Mouse (Mus musculus) mesoderm, embryonic 11.5 days (tissue): ENCODE data around the gene Ryk.

Experiments
- DNase-seq: peaks from one replicate; pipeline ENCODE4 v3.0.0-alpha.2; 2012; ENCODE audit warnings: low read depth, low spot score

Ryk gene

GRCm38 (mm10) chr9:102834742-102835591 is at the start of gene Ryk:
Ryk (plus strand) TSS chr9:102834917.
- peak; percentile 89 for DNase-seq

- no peak for DNase-seq
Observed at GRCm38 (mm10) chr9:102789491-102789890, 45.2 kb upstream of the Ryk start.

- DNase-seq: no peak
Observed at GRCm38 (mm10) chr9:102791845-102792244, 42.9 kb upstream of the Ryk start.

- DNase-seq: peak; percentile 75
Observed at GRCm38 (mm10) chr9:102792836-102793235, 41.9 kb upstream of the Ryk start.

DNA sequence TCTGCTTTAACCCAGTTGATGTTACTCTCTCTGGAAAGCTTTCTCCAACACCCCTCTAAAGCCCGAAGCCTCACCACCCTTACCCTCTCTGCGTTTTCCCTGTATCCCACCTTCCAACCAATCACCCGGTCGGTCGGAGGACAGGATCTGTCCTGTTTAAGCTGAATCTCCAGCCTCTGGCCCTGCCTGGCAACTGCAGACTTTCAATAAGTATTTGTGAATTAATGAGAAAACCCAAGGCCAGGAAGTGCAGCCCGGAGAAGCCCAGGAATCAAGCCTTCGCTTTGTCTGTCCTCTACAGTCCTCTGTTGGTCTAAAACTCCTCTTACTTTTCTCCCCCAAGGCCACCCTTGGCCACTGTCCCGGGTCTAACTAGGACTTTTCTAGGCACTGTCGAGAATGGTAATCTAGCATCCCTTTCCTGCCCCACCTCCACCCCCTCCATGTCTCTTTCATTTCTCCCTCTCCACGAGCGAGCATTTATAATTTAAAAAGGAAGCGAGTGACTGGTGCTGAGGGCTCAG is 41.4 kb upstream of the Ryk start:
- no peak for DNase-seq

DNA sequence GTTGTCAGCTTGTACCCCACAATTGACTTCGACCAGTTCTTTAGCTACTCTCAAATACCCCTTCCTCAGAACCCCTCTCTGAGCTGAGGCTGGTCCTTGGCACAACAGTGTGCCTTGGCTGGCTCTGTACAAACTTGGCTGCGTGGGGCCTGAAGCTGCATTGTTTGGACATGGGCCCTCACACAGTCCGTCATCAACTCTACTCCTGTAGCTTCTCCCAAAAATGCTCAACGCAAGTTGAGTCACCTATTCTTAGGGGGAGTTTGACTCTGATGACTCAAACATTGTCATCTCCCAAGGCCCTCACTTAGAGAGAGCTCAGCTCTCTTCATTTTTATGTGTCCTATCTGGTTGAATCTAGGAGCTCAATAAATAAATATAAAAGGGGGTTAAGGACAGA is 36.3 kb upstream of the Ryk start:
- DNase-seq: no peak

- DNase-seq: no peak
Observed at GRCm38 (mm10) chr9:102806056-102806573, 28.6 kb upstream of the Ryk start.

DNA sequence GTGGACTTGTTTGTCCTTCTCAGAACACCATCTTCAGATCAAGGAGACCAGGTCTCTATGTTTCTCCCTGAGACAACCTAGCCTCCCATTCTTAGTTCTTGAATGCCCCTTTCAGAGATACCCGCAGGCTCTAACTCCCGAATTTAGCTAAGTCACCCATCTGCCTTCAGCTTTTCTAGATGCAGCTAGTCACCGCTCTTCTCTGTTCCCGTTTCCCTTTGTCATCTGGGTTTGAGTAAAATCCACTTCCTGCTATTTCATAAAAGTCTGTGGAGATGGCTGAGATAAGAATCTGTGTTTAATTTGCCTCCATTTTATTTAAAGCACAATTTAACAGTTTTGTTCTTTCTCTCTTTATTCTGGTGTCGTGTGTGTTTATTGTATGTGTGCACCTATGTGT is 23.5 kb upstream of the Ryk start:
- DNase-seq: no peak

- DNase-seq: no peak
Observed at GRCm38 (mm10) chr9:102818228-102818627, 16.5 kb upstream of the Ryk start.

- no peak for DNase-seq
Observed at GRCm38 (mm10) chr9:102828604-102829003, 6.1 kb upstream of the Ryk start.

GRCm38 (mm10) chr9:102831541-102831940 is 3.2 kb upstream of the Ryk start:
- DNase-seq: no peak

- DNase-seq: no peak
Observed at GRCm38 (mm10) chr9:102834414-102834741, 339 bp upstream of the Ryk start.

DNA sequence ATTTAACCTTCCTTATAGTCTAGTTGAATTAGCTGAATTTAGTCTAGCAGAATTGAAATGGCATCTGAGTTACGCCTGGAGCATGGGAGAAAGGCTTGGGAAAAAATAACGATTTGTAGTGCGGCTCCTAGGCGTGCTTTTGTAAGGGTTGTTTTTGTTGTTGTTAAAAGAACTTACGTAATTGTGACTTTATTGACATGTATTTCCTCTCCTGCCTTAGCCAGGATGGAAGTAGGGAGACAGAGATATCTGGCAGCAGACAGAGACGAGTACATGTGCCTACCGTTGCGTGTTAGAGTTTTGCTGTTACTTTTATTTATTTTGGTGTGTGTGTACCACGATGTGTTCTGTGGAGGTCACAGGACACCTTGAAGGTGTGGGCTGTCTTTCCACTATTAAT is 1.6 kb downstream of the Ryk start:
- no peak for DNase-seq

GRCm38 (mm10) chr9:102840792-102841778 is 6.4 kb downstream of the Ryk start:
- DNase-seq: no peak

- DNase-seq: no peak
Observed at GRCm38 (mm10) chr9:102841832-102842231, 7.1 kb downstream of the Ryk start.

- no peak for DNase-seq
Observed at GRCm38 (mm10) chr9:102842498-102842897, 7.8 kb downstream of the Ryk start.

GRCm38 (mm10) chr9:102843577-102843976 is 8.9 kb downstream of the Ryk start:
- no peak for DNase-seq

DNA sequence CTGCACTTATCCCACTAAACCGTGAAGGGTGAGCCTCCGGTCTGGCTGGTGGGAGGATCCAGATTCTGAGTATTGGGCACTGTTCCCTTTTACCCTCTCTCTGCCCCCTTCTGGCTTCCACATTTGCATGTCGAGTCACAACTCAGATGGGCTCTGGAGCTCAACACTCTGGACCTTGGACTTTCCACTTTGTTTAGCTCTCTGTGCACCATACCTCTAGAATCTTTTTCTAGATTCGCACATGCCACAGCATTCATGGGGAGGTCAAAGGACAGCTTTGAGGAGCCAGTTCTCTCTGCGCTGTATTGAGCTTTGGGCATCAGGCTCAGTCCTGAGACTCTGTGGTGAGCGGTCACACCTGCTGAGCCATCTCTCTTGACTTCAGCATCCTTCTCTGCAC is 11.1 kb downstream of the Ryk start:
- no peak for DNase-seq

DNA sequence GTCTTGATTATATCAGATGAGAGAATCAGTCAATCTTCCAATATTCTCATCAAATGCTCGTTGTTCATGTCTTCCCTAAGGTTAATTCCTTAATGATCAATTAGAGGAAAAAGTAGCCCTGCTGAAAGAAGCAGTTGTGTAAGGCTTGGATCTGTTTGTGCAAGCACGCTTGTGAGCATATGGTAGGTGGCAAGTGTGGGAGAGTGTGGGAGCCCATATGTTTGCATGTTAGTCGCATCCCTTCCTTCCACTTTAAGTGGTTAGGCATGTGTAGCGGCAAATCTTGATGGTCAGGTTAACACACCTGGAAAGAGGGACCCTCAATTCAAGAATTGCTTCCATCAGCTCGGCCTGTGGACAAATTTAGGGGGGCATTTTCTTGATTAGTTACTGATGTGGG is 11.6 kb downstream of the Ryk start:
- no peak for DNase-seq

DNA sequence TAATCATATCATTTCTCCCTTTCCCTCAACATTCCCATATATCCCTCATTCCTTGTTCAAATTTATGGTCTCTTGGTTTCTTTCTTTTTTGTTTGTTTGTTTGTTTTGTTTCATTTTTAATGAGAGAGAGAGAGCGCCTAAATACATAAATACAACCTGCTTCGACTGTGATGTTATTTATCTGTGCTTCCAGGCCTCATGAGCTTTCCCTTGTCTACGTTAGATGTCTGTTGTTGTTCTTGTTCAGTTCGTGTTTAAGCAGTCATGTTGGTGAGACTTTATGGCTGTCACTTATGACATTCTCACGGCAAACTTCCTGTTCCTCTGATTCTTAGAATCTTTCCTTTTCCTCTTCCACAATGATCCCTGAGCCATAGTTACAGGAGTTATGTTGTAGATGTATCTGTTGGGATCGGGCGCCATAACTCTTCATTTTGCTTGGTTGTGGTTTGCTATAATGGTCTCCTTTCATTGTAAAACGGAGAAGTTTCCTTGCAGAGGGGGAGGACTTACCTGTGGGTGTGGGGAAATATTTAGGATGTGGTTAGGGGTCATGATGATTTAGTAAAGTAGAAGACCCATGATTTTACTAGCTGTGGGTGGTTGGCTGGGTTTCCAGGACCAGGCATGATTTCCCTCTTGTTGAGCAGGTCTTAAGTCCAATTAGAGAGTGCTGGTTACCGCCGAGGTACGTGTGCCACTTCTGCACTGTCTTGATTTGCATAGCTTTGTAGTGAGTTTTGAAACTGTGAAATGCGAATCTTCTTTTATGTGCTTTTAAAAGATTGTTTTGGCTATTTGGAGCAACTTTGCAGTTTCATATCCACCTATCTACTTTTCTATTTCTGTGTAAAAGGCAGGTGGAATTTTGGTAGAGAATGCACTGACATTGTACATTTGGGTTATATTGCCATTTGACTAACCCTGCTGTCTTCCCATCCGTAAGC is 17.6 kb downstream of the Ryk start:
- no peak for DNase-seq

GRCm38 (mm10) chr9:102857856-102858255 is 23.1 kb downstream of the Ryk start:
- no peak for DNase-seq
